Mouse (Mus musculus) v-Abl transformed pro-B cells (cell line): ENCODE results near the gene Rai14.

Source experiments
- in situ Hi-C, 2 experiments: fragments of 400-800 bp; cut with MboI; formaldehyde crosslinking; loops; one replicate each; pipeline ENCODE4 v1.15.1; 2025; ENCODE audit not compliant: unreplicated experiment in 2 of 2

Rai14 gene

GRCm38 (mm10) chr15:10663793-10664528, 50.5 kb downstream of the Rai14 start:
- in situ Hi-C loops: no loop called here

GRCm38 (mm10) chr15:10661961-10662606, 52.3 kb downstream of the Rai14 start:
- in situ Hi-C loops: no loop called here

GRCm38 (mm10) chr15:10658803-10659202, 55.6 kb downstream of the Rai14 start:
- in situ Hi-C loops: no loop called here

- in situ Hi-C loops: no loop called here
These were observed 58.3 kb downstream of the Rai14 start for GRCm38 (mm10) chr15:10656146-10656545.

GRCm38 (mm10) chr15:10655151-10655905, 59.1 kb downstream of the Rai14 start:
- in situ Hi-C loops: no loop called here

GRCm38 (mm10) chr15:10654696-10655095, 59.7 kb downstream of the Rai14 start:
- in situ Hi-C loops: no loop called here

- in situ Hi-C loops: no loop called here
These were observed 61.4 kb downstream of the Rai14 start for GRCm38 (mm10) chr15:10652931-10653475.

GRCm38 (mm10) chr15:10648372-10649109, 65.9 kb downstream of the Rai14 start:
- in situ Hi-C loops: no loop called here

- in situ Hi-C loops: no loop called here
These were observed 68.1 kb downstream of the Rai14 start for GRCm38 (mm10) chr15:10646297-10646696.

GRCm38 (mm10) chr15:10645101-10645500, 69.3 kb downstream of the Rai14 start:
- in situ Hi-C loops: no loop called here

- in situ Hi-C loops: no loop called here
These were observed 70.6 kb downstream of the Rai14 start for GRCm38 (mm10) chr15:10643819-10644218.

GRCm38 (mm10) chr15:10643224-10643623, 71.2 kb downstream of the Rai14 start:
- in situ Hi-C loops: no loop called here

GRCm38 (mm10) chr15:10642419-10642818, 72.0 kb downstream of the Rai14 start:
- in situ Hi-C loops: no loop called here

- in situ Hi-C loops: no loop called here
These were observed 73.7 kb downstream of the Rai14 start for GRCm38 (mm10) chr15:10640721-10641120.

- in situ Hi-C loops: no loop called here
These were observed 77.1 kb downstream of the Rai14 start for GRCm38 (mm10) chr15:10637251-10637793.

GRCm38 (mm10) chr15:10636844-10637243, 77.6 kb downstream of the Rai14 start:
- in situ Hi-C loops: no loop called here

GRCm38 (mm10) chr15:10635121-10635520, 79.3 kb downstream of the Rai14 start:
- in situ Hi-C loops: no loop called here

- in situ Hi-C loops: no loop called here
These were observed 80.2 kb downstream of the Rai14 start for GRCm38 (mm10) chr15:10634176-10634575.

- in situ Hi-C loops: no loop called here
These were observed 81.0 kb downstream of the Rai14 start for GRCm38 (mm10) chr15:10633381-10633780.

GRCm38 (mm10) chr15:10632581-10632980, 81.8 kb downstream of the Rai14 start:
- in situ Hi-C loops: no loop called here
